Comparison of ENCODE assay signal across 8 mouse cellular contexts in the genomic region with DNA sequence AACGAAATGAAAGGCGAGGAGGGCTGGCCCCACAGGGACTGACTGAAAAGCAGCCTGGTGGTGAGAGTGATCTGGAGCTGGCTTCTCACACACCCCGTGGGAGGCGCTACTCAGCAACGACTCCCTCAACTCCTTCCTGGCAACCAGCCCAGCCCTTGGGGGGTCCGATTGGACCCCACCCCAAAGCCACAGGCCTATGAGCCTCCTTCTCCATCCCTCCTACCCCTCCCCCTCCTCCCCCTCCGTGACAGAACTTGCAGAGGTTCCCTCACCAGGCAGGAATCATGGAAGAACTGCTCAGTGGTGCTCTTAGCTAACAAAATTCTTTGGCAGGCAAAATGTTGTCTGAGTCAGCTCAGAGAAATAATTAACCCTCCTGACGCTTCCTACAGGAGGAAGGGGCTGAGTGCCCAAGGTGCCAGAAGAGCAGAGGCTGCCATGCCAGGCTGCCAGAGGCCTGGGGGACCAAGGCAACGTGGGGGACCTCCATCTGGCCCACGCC. TPM values are rescaled to one million over a fixed set of nuclear protein-coding genes. Genes with fewer than 3 reads are reported as not detected.
DNase-seq lines count a peak whose midpoint lies in the region; ATAC-seq and TF ChIP-seq lines count a peak whose summit lies in the region.

No protein-coding gene starts in this region.

- peaks cover 20% of the 10 kb centered on the region for H3K4me1 ChIP-seq in hindbrain, embryonic 14.5 days (replicated peaks; ENCODE audit: control insufficient read depth, insufficient read depth, low read length)
- peaks cover 34% of the 10 kb centered on the region for H3K4me1 ChIP-seq in limb, embryonic 14.5 days (ENCODE audit: control insufficient read depth, insufficient read depth, low read length)
- H3K4me1 ChIP-seq in cerebellum, adult 2 months (ENCODE audit: control insufficient read depth, insufficient read depth, low read length) = no peaks in the 10 kb centered on the region

- H3K9me3 ChIP-seq in hindbrain, embryonic 14.5 days (ENCODE audit: control insufficient read depth, low read length) = no peaks in the 10 kb centered on the region
- no peaks in the 10 kb centered on the region for H3K9me3 ChIP-seq in limb, embryonic 14.5 days (ENCODE audit: control insufficient read depth, low read length)

- no peak for TF ChIP-seq POLR2A in limb, embryonic 14.5 days (IDR thresholded peaks at IDR 0.05; ENCODE audit: borderline replicate concordance, extremely low read depth, insufficient read depth, insufficient read length)
- no peak for TF ChIP-seq POLR2A in cerebellum, adult 2 months (IDR thresholded peaks at IDR 0.05; ENCODE audit: borderline replicate concordance, insufficient read depth, low read length)

- 15% methylated on average over 10 of the region's 10 CpGs for WGBS in hindbrain, embryonic 14.5 days
- 16% methylated on average over 10 of the region's 10 CpGs for WGBS in limb, embryonic 14.5 days
- WGBS in cerebellum, adult 2 months = 9% methylated on average over 10 of the region's 10 CpGs

- no peak for TF ChIP-seq CTCF in cerebellum, adult 2 months (IDR thresholded peaks at IDR 0.05; ENCODE audit: borderline replicate concordance, insufficient read depth, low read depth, low read length)

- DNase-seq in frontal cortex, postnatal 10 days (ENCODE audit: low spot score in 2 of 2) = peak; percentile 31 to 43
- no peak for DNase-seq in frontal cortex, postnatal 36 days (ENCODE audit: low spot score in 2 of 2)
- peak; percentile 53 to 65 for DNase-seq in right cerebral cortex, postnatal 10 days (ENCODE audit: low spot score in 2 of 2)
- no peak for DNase-seq in right cerebral cortex, adult 18-20 months
- DNase-seq in hindbrain, embryonic 14.5 days (ENCODE audit: low spot score) = no peak
- DNase-seq in limb, embryonic 14.5 days (ENCODE audit: low spot score) = peak; percentile 77
- no peak for DNase-seq in T-cell, adult 2 months (ENCODE audit: low spot score)
- DNase-seq in cerebellum, adult 2 months = no peak

- peak overlapping the region; percentile 17 for H3K4me2 ChIP-seq in hindbrain, embryonic 14.5 days (replicated peaks)
- H3K4me2 ChIP-seq in limb, embryonic 14.5 days (replicated peaks; ENCODE audit: low read depth, low read length, severe bottlenecking) = peak overlapping the region; percentile 33

- H3K27me3 ChIP-seq in hindbrain, embryonic 14.5 days (ENCODE audit: control insufficient read depth, insufficient read depth, low read length) = no peaks in the 10 kb centered on the region
- no peaks in the 10 kb centered on the region for H3K27me3 ChIP-seq in limb, embryonic 14.5 days (ENCODE audit: control insufficient read depth, insufficient read depth, low read length)
- no peaks in the 10 kb centered on the region for H3K27me3 ChIP-seq in cerebellum, adult 2 months (ENCODE audit: control insufficient read depth, insufficient read depth, low read length)

- H3K9ac ChIP-seq in hindbrain, embryonic 14.5 days = no peak overlapping the region
- H3K9ac ChIP-seq in limb, embryonic 14.5 days (ENCODE audit: low read depth, low read length, severe bottlenecking) = peak overlapping the region; percentile 21; the same call in 1 of the 2 replicates

- no peak overlapping the region for H3K4me3 ChIP-seq in hindbrain, embryonic 14.5 days (replicated peaks; ENCODE audit: low read length)
- no peak overlapping the region for H3K4me3 ChIP-seq in limb, embryonic 14.5 days (replicated peaks; ENCODE audit: low read length)
- H3K4me3 ChIP-seq in cerebellum, adult 2 months (replicated peaks; ENCODE audit: insufficient read depth, low read depth, low read length) = no peak overlapping the region

- ATAC-seq in hindbrain, embryonic 14.5 days (ENCODE audit: low FRiP score) = peak; percentile 62
- peak; percentile 42 for ATAC-seq in limb, embryonic 14.5 days (ENCODE audit: low FRiP score, low read depth)

- H3K27ac ChIP-seq in hindbrain, embryonic 14.5 days = no peak overlapping the region; the same call in 1 of the 2 replicates
- no peak overlapping the region; the same call in 1 of the 2 replicates for H3K27ac ChIP-seq in limb, embryonic 14.5 days (replicated peaks; ENCODE audit: low read depth, low read length)
- H3K27ac ChIP-seq in cerebellum, adult 2 months (ENCODE audit: insufficient read depth, low read length) = no peak overlapping the region

- H3K36me3 ChIP-seq in hindbrain, embryonic 14.5 days (replicated peaks; ENCODE audit: control insufficient read depth, insufficient read depth) = no peaks in the 10 kb centered on the region
- no peaks in the 10 kb centered on the region for H3K36me3 ChIP-seq in limb, embryonic 14.5 days (ENCODE audit: control insufficient read depth, insufficient read depth, low read length)

RNA-seq across cellular contexts. Expression of gene Srp9, which starts 29.2 kb away (rescaled TPM):
- 139 and 142 TPM in 2 replicates for polyA plus RNA-seq in hindbrain, embryonic 14.5 days (2014; fragmentation: Nextera tagmentation; extraction: Ambion mirVana)
- polyA plus RNA-seq in limb, embryonic 14.5 days (2012; rRNA removed) = 78.2 and 101 TPM in 2 replicates
- 157 and 166 TPM in 2 replicates for polyA plus RNA-seq in limb, embryonic 14.5 days (2014; fragmentation: Nextera tagmentation; extraction: Ambion mirVana)
- 113 and 124 TPM in 2 replicates for polyA plus RNA-seq in cerebellum, adult 2 months (2012; rRNA removed)

Comparison
In these comparisons a context has a peak if more than half of its experiments do, and no peak if none do; other contexts are left out.
1. DNase-seq: peak in frontal cortex, postnatal 10 days (2 of 2), right cerebral cortex, postnatal 10 days (2 of 2) and limb, embryonic 14.5 days (single experiment); none in frontal cortex, postnatal 36 days (0 of 2), right cerebral cortex, adult 18-20 months (single experiment), hindbrain, embryonic 14.5 days (single experiment), T-cell, adult 2 months (single experiment) and cerebellum, adult 2 months (0 of 2).